Mouse (Mus musculus) midbrain, embryonic 12.5 days (tissue): ENCODE data around the gene 1500009L16Rik. TPM values are rescaled to one million over a fixed set of nuclear protein-coding genes. Genes with fewer than 3 reads are reported as not detected.

ENCODE experiments used
- ATAC-seq: fragments of 200-750 bp; cut with Nextera tagmentation; 2 replicates; pipeline ENCODE4 v1.8.0; 2017; ENCODE audit warnings: low read depth, moderate TSS enrichment, moderate library complexity; ENCODE audit not compliant: low FRiP score
- H3K27ac ChIP-seq: fragments of 300-500 bp; sonication (generic); replicated peaks from 2 replicates; pipeline ENCODE4 v1.5.1; 2016; ENCODE audit warnings: mild to moderate bottlenecking
- H3K27me3 ChIP-seq: fragments of 300-500 bp; sonication (generic); 2 replicates; pipeline ENCODE4 v1.6.1; 2016; ENCODE audit warnings: mild to moderate bottlenecking
- H3K36me3 ChIP-seq: fragments of 300-500 bp; sonication (generic); 2 replicates; pipeline ENCODE4 v1.6.1; 2016
- H3K4me1 ChIP-seq: fragments of 300-500 bp; sonication (generic); 2 replicates; pipeline ENCODE4 v1.6.1; 2016
- H3K4me2 ChIP-seq: fragments of 300-500 bp; sonication (generic); replicated peaks from 2 replicates; pipeline ENCODE4 v1.6.1; 2016; ENCODE audit warnings: mild to moderate bottlenecking, moderate library complexity
- H3K4me3 ChIP-seq: fragments of 300-500 bp; sonication (generic); 2 replicates; pipeline ENCODE4 v1.5.1; 2016; ENCODE audit warnings: mild to moderate bottlenecking
- H3K9ac ChIP-seq: fragments of 300-500 bp; sonication (generic); replicated peaks from 2 replicates; pipeline ENCODE4 v1.6.1; 2016; ENCODE audit warnings: mild to moderate bottlenecking, moderate library complexity
- H3K9me3 ChIP-seq: fragments of 300-500 bp; sonication (generic); 2 replicates; pipeline ENCODE4 v1.6.1; 2016; ENCODE audit warnings: mild to moderate bottlenecking
- WGBS: fragments of 180-500 bp; shearing (Covaris S2); methylation state at CpG from one replicate; pipeline ENCODE4 v1.1.7; 2016; 5-methylcytosine and 5-hydroxymethylcytosine counted together
- polyA plus RNA-seq: library from polyadenylated mRNA; unstranded; fragments of >200 nt; fragmentation: Nextera tagmentation; extraction: Ambion mirVana; gene quantifications from 2 replicates; pipeline ENCODE4 v1.2.1, GENCODE M21; 2016

The 1500009L16Rik gene
- polyA plus RNA-seq, 1 experiment from 2014 or later, result 40.8 TPM

DNA sequence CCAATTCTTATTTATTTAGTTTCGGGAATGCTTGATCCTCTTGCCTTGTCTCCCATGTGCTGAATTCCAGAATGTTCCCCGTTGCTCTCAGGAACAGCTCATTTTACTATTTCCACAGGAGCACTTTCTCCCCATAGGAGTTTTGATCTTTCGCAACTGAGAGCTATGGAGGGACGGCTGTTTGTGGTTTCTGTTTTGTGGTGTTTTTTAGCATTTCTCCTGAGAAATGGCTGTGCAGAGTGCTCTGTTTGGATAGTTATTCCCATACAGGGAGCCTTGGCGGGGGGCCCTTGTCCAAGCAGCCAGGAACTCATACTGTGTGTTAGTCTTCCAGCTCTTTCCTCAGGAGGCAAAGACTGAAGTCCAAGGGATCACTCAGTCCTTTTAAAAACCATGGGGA lies 5.2 kb downstream of the 1500009L16Rik start:
- WGBS, result 90% methylated on average over 5 of the region's 5 CpGs
- 0 out of 2 replicates have a peak, but pooled peaks cover 3% of the 10 kb centered on the region for H3K9me3 ChIP-seq
- no peak for ATAC-seq
- no peak overlapping the region for H3K27ac ChIP-seq
- no peak overlapping the region for H3K9ac ChIP-seq
- no peak overlapping the region for H3K4me2 ChIP-seq
- H3K4me3 ChIP-seq, result no peak overlapping the region
- peaks cover 10% of the 10 kb centered on the region for H3K4me1 ChIP-seq
- peaks cover 3% of the 10 kb centered on the region; the same call in 1 of the 2 replicates for H3K27me3 ChIP-seq
- no peaks in the 10 kb centered on the region for H3K36me3 ChIP-seq

DNA sequence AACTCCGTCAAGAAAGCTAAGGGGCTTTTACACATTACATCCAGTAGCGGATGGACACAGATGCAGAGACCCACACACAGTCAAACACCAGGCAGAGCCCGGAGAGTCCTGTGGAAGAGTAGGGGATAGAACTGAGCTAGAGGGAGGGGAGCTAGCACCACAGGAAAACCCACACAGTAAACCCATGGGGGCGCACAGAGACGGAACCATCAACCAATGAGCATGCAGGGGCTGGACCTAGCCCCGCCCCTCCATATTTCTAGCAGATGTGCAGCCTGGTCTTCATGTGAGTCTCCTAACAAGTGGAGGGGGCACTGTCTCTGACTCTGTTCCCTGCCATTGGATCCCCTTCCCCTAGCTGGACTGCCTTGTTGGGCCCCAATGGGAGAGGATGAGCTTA lies 5.9 kb downstream of the 1500009L16Rik start:
- ATAC-seq, result no peak
- WGBS, result 79% methylated on average over 6 of the region's 6 CpGs
- H3K9ac ChIP-seq, result no peak overlapping the region
- H3K27ac ChIP-seq, result no peak overlapping the region
- no peak overlapping the region for H3K4me3 ChIP-seq
- no peaks in the 10 kb centered on the region for H3K36me3 ChIP-seq
- peaks cover 5% of the 10 kb centered on the region for H3K4me1 ChIP-seq
- H3K27me3 ChIP-seq, result peaks cover 3% of the 10 kb centered on the region; the same call in 1 of the 2 replicates
- H3K4me2 ChIP-seq, result no peak overlapping the region
- H3K9me3 ChIP-seq, result 0 out of 2 replicates have a peak, but pooled peaks cover 3% of the 10 kb centered on the region

DNA sequence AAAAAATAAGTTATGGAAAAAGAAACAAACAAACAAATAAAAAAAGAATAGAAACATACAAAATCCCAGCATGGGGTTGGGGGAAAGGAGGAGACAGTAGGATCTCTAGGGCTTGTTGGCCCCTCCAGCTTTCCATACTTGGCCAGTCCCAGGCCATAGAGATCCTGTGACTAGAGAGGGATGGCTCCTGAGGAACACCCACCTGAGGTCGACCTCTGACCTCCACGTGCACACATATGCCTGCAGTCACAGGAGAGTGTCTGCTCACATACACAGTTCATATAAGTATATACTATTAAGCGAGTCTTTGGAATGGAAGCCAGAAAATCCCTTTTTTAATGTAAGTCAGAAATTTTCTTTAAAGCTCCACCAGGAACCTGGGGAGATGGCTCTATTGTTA lies 6.4 kb downstream of the 1500009L16Rik start:
- Histone ChIP-seq H3K9me3 (0 out of 2 replicates have a peak, but pooled peaks cover 3% of the 10 kb centered on the region), H3K36me3 (no peaks in the 10 kb centered on the region), H3K4me3 (no peak overlapping the region), H3K4me1 (no peaks in the 10 kb centered on the region), H3K27me3 (peaks cover 3% of the 10 kb centered on the region; the same call in 1 of the 2 replicates), H3K4me2 (no peak overlapping the region), H3K27ac (no peak overlapping the region), H3K9ac (no peak overlapping the region)
- ATAC-seq, result no peak
- 78% methylated on average over 3 of the region's 3 CpGs for WGBS

DNA sequence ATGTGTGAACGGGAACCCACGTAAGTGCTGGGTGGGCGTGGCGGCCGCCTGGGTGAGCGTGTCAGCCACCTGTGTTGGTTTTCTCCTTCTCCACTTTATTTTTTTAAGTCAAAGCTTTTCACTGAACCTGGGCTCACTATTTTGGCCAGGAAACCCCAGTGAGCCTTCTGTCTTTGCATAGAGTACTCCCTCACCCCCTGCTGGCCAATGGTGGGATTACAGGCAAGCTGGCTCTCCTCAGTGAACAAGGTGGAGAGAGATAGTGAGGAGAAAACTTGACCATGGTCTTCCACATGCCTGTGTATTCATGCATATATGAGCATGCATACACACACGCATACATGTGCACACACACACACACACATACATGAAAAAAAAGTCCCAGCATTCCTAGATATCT lies 6.8 kb downstream of the 1500009L16Rik start:
- Histone ChIP-seq H3K4me3 (no peak overlapping the region), H3K27me3 (no peaks in the 10 kb centered on the region), H3K36me3 (no peaks in the 10 kb centered on the region), H3K4me1 (no peaks in the 10 kb centered on the region), H3K27ac (no peak overlapping the region), H3K9ac (no peak overlapping the region), H3K4me2 (no peak overlapping the region), H3K9me3 (0 out of 2 replicates have a peak, but pooled peaks cover 3% of the 10 kb centered on the region)
- WGBS, result 27% methylated on average over 7 of the region's 7 CpGs
- ATAC-seq, result 0 out of 2 replicates have a peak, but pooled peaks have one; percentile 41

DNA sequence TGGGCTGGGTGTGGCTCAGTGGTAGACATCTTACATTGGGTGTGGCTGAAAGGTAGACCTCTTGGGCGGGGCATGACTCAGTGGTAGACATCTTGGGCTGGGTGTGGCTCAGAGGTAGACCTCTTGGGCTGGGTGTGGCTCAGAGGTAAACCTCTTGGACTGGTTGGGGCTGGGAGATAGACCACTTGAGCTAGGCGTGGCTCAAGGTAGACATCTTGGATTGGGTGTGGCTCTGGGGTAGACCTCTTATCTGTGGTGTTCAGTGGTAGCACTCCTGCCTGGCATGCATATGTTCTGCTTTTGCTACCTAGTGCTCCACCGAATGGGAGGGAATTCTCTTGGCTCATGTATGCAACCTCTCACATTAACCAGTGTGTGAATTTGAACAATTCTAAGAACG lies 11.1 kb downstream of the 1500009L16Rik start:
- no peak for ATAC-seq
- Histone ChIP-seq H3K27me3 (no peaks in the 10 kb centered on the region), H3K27ac (no peak overlapping the region), H3K4me2 (no peak overlapping the region), H3K4me1 (no peaks in the 10 kb centered on the region), H3K4me3 (no peak overlapping the region), H3K36me3 (no peaks in the 10 kb centered on the region), H3K9me3 (no peaks in the 10 kb centered on the region), H3K9ac (no peak overlapping the region)
- 92% methylated on average over 4 of the region's 4 CpGs for WGBS

DNA sequence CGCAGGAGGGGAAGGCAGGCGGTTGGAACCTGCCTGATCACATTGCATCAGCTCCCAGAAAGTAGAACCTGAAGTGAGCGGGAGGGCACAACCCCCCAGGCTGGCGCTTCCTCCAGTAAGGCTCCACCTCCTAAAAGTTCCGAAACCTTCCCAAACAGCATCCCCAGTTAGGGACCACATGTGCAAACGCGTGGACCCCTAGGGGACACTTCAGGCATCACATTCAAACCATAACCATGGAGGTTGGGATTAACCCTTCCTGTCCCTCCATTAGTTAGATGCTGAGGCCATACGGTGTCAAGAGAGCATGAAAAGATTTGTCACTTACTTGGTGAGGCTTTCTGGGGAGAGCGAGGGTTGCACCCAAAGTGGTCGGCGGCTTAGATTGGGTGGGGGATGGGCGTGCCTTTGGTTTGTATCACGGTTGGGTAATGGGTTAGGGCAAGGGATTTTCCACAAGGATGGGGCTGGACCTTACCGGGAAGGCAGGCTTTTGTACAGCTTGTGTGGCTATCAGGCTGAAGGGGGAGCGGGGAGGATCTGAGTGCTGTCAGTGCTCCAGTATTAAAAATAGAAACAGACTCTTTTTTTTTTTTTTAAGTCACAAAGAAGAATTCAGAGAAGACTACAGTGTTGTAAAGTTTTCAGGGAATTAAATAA lies 16.5 kb downstream of the 1500009L16Rik start:
- H3K4me2 ChIP-seq, result no peak overlapping the region
- no peaks in the 10 kb centered on the region for H3K4me1 ChIP-seq
- no peak for ATAC-seq
- no peak overlapping the region for H3K9ac ChIP-seq
- no peak overlapping the region for H3K4me3 ChIP-seq
- H3K27me3 ChIP-seq, result no peaks in the 10 kb centered on the region
- peaks cover 12% of the 10 kb centered on the region for H3K9me3 ChIP-seq
- 86% methylated on average over 15 of the region's 15 CpGs for WGBS
- 0 out of 2 replicates have a peak, but pooled peaks cover 5% of the 10 kb centered on the region for H3K36me3 ChIP-seq
- no peak overlapping the region for H3K27ac ChIP-seq

DNA sequence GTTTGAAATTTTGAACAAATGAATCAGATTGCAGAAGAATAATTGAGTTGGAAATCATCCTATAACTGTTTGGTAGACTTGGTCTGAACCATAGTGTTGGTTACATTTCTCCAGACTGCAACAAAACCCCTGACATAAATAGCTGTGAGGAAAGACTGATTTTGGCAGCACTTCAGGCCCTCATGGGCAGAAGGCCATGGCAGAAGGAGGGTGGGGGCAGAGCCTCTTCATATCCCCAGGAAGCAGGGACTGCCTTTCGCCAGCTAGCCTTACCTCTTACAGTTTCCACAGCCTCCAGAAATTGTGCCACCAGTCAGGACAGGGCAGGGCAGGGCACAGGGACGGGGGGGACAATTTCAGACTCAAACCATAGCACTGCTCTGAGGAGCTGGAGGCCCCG lies 22.0 kb downstream of the 1500009L16Rik start:
- WGBS, result 89% methylated on average over 3 of the region's 3 CpGs
- H3K9me3 ChIP-seq, result peaks cover 12% of the 10 kb centered on the region
- no peaks in the 10 kb centered on the region for H3K27me3 ChIP-seq
- H3K4me3 ChIP-seq, result no peak overlapping the region
- no peak overlapping the region for H3K9ac ChIP-seq
- H3K4me1 ChIP-seq, result no peaks in the 10 kb centered on the region
- H3K27ac ChIP-seq, result no peak overlapping the region
- no peak for ATAC-seq
- 0 out of 2 replicates have a peak, but pooled peaks cover 5% of the 10 kb centered on the region for H3K36me3 ChIP-seq
- H3K4me2 ChIP-seq, result no peak overlapping the region

DNA sequence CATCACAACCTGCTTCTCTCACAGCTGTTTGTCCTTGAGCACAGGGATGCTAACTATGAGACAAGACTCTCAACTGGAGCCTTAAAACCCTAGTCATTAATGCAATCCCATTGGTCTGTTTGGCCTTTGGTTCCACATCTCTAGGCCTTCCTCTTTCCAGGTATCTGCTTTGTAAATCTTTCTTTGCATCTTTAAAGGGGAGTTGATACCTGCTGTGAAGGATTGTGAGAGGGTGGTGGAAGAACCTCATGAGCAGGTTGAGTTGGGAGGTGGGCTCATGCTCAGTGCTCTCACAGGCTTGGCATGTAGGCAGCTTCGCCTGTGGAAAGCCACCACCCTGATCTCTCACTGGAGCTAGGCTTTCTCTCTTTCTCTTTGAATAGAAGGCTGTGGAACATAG lies 30.4 kb downstream of the 1500009L16Rik start:
- H3K4me1 ChIP-seq, result no peaks in the 10 kb centered on the region
- H3K36me3 ChIP-seq, result no peaks in the 10 kb centered on the region
- H3K4me2 ChIP-seq, result no peak overlapping the region
- H3K4me3 ChIP-seq, result no peak overlapping the region
- no peak for ATAC-seq
- H3K9me3 ChIP-seq, result no peaks in the 10 kb centered on the region
- no peak overlapping the region for H3K9ac ChIP-seq
- no peaks in the 10 kb centered on the region for H3K27me3 ChIP-seq
- no peak overlapping the region for H3K27ac ChIP-seq
- 88% methylated on average over 1 of the region's 1 CpGs for WGBS

DNA sequence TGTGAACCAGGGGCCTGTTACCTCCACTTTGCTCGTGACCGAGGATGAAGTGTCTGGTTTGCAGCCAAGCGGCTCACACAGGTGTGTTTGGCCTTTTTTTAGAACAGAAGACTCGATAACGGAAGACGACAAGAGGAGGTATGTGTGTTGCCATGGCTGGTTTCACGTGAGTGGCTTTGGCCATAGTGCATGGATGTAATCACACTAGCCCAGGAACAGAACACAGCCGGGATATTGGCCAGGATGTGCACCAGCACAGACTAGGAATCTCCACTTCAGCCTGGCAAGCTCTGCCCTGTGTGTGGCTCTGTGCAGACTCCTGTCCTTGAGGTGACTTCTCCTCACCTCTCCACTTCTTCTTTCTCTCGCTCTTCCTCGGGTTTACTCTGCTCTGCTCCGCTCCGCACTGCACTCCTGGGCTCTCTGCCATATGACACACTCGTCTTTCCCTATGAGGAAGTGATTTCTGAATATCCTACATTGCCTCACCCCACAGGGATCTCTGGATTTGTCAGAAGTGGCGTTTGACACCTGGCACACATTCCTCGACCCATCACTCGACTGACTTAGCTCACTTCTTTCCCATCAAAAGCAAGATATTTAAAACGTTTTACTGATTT lies 34.8 kb downstream of the 1500009L16Rik start:
- Histone ChIP-seq H3K27ac (no peak overlapping the region), H3K36me3 (0 out of 2 replicates have a peak, but pooled peaks cover 3% of the 10 kb centered on the region), H3K27me3 (no peaks in the 10 kb centered on the region), H3K4me1 (peaks cover 4% of the 10 kb centered on the region; the same call in 1 of the 2 replicates), H3K9me3 (no peaks in the 10 kb centered on the region), H3K9ac (no peak overlapping the region), H3K4me3 (no peak overlapping the region), H3K4me2 (no peak overlapping the region)
- WGBS, result 91% methylated on average over 17 of the region's 17 CpGs
- no peak for ATAC-seq

DNA sequence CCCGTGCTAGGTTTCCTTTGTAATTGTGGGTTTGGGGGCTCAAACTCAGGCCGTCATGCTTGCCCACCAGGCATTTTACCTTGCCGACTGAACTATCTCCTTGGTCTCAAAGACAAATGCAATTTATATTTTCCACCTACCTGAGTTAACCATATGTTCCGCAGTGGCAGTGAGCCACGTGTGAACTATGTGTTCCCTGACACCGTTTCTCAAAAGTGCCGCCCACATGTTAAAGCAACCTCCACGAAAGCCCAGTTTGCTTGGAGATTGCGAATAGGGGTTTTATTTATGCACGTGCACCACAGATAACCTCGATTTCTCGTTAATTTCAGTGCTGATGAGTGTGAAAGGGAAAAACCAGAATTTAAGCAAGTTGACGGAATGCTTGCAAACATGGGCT lies 36.1 kb downstream of the 1500009L16Rik start:
- H3K4me2 ChIP-seq, result no peak overlapping the region
- no peak overlapping the region for H3K27ac ChIP-seq
- no peak overlapping the region for H3K4me3 ChIP-seq
- no peaks in the 10 kb centered on the region for H3K27me3 ChIP-seq
- 92% methylated on average over 13 of the region's 13 CpGs for WGBS
- H3K9me3 ChIP-seq, result no peaks in the 10 kb centered on the region
- no peak overlapping the region for H3K9ac ChIP-seq
- ATAC-seq, result no peak
- H3K36me3 ChIP-seq, result 0 out of 2 replicates have a peak, but pooled peaks cover 3% of the 10 kb centered on the region
- peaks cover 4% of the 10 kb centered on the region; the same call in 1 of the 2 replicates for H3K4me1 ChIP-seq

DNA sequence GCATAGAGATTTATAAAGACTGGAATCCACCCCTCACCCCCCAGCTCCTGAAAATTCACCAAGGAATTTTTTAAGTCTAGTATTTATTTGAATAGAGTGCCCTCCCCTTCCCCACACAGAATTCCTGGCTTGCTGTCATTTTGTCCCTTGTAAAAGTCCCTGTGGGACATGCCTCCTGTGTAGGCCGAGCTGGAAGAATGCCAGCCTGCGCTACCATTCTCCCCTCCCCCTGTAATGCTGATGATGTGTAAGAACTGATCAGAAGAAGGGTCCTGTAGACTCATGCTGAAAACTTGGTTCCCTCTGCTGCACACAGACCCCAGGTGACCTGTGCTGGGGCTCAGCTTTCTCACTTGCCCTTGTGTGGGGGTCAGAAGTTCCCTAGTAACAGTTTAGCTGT lies 37.9 kb downstream of the 1500009L16Rik start:
- 81% methylated on average over 2 of the region's 2 CpGs for WGBS
- no peak overlapping the region for H3K9ac ChIP-seq

DNA sequence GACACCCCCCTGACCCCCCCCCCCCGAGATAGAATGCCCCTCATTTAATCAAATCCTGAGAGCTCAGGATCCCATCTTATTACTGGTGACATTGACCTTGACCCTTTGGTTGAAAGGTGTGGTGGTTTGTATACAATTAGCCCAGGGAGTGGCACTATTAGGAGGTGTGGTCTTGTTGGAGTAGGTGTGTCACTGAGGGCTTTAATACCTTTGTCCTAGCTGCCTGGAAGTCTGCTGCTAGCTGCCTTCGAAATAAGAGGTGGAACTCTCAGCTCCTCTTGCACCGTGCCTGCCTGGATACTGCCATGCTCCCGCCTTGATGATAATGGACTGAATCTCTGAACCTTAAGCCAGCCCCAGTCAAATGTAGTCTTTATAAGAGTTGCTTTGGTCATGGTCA lies 41.2 kb downstream of the 1500009L16Rik start:
- no peak overlapping the region for H3K4me3 ChIP-seq
- H3K4me2 ChIP-seq, result no peak overlapping the region
- H3K27me3 ChIP-seq, result no peaks in the 10 kb centered on the region
- H3K27ac ChIP-seq, result no peak overlapping the region
- ATAC-seq, result no peak
- 0 out of 2 replicates have a peak, but pooled peaks cover 3% of the 10 kb centered on the region for H3K36me3 ChIP-seq
- H3K9ac ChIP-seq, result no peak overlapping the region
- 85% methylated on average over 4 of the region's 4 CpGs for WGBS
- peaks cover 4% of the 10 kb centered on the region; the same call in 1 of the 2 replicates for H3K4me1 ChIP-seq
- peaks cover 3% of the 10 kb centered on the region; the same call in 1 of the 2 replicates for H3K9me3 ChIP-seq

More for the DNA sequence above, 37.9 kb downstream of the 1500009L16Rik start:
- no peak overlapping the region for H3K4me3 ChIP-seq
- H3K4me1 ChIP-seq, result peaks cover 4% of the 10 kb centered on the region; the same call in 1 of the 2 replicates
- peaks cover 3% of the 10 kb centered on the region; the same call in 1 of the 2 replicates for H3K9me3 ChIP-seq
- ATAC-seq, result no peak
- no peak overlapping the region for H3K27ac ChIP-seq
- no peaks in the 10 kb centered on the region for H3K27me3 ChIP-seq
- no peak overlapping the region for H3K4me2 ChIP-seq
- H3K36me3 ChIP-seq, result 0 out of 2 replicates have a peak, but pooled peaks cover 3% of the 10 kb centered on the region
